Mouse (Mus musculus) cerebellum, adult 2 months (tissue): ENCODE measurements around the gene Igfbp2.

Source experiments
- CTCF ChIP-seq: fragments of 200-500 bp; IDR thresholded peaks from 2 replicates; pipeline ENCODE4 v1.5.1; 2011; ENCODE audit warnings: low read depth, mild to moderate bottlenecking, control low read depth, low read length, moderate library complexity, borderline replicate concordance; ENCODE audit not compliant: insufficient read depth
- POLR2A ChIP-seq: fragments of 200-500 bp; IDR thresholded peaks from 2 replicates; pipeline ENCODE4 v1.6.1; 2011; ENCODE audit warnings: low read length, control low read depth, borderline replicate concordance; ENCODE audit not compliant: insufficient read depth

GRCm38 (mm10) chr1:72887910-72888309 lies 63.6 kb downstream of the Igfbp2 start:
- no peak for TF ChIP-seq CTCF
- TF ChIP-seq POLR2A, result no peak
